Mouse (Mus musculus): ENCODE measurements around the gene Ctnnal1.

DNA sequence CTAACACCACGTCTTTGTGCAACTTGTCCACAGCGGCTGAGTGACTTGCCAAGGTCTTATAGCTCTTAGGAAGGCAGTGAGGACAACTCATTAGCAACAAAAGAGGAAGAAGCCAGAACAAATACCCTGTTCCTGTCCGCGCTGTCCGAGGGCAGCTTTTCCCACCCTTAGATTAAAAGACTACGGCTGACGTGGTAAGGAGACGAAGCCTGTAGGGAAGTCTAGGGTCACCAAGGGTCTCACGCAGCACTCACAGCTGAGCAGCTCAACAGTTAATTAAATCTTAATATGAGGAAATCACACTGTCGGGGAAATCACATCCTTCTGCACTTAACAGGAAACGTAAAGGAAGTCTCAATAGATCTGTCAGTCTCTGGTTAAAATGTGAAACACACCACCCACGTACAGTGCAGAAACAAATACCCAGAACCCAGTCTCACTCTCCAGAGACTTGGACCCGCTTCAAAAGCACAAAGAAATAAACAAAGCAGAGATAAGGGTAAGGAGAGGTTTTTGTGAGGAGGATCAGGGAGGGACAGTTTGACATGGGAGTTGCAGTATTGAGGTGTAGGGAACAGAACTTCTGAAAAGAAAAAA is 33.9 kb downstream of the Ctnnal1 start:
- TF ChIP-seq CTCF (IDR thresholded peaks at IDR 0.05; ENCODE audit: extremely low read depth, insufficient read depth, insufficient read length, insufficient replicate concordance) (no peak), POLR2A (IDR thresholded peaks at IDR 0.05; ENCODE audit: low read depth, low read length) (no peak)
